Mouse (Mus musculus) bone marrow, adult 2 months (tissue): ENCODE data around the gene 1700069L16Rik. TPM values are rescaled to one million over a fixed set of nuclear protein-coding genes. Genes with fewer than 3 reads are reported as not detected.

Source experiments
- H3K27ac ChIP-seq: fragments of 200-500 bp; 2 replicates; pipeline ENCODE4 v1.5.1; 2012; ENCODE audit warnings: low read depth, mild to moderate bottlenecking, control low read depth, inconsistent platforms, low read length; ENCODE audit not compliant: control insufficient read depth, poor library complexity, insufficient read depth
- H3K4me1 ChIP-seq: fragments of 200-500 bp; 2 replicates; pipeline ENCODE4 v1.6.1; 2011; ENCODE audit warnings: low read length; ENCODE audit not compliant: control insufficient read depth, insufficient read depth
- H3K4me3 ChIP-seq: fragments of 200-500 bp; replicated peaks from 2 replicates; pipeline ENCODE3; 2011; ENCODE audit warnings: mild to moderate bottlenecking, low read depth, low read length, control low read depth; ENCODE audit not compliant: control insufficient read depth
- CTCF ChIP-seq: fragments of 200-500 bp; IDR thresholded peaks from 2 replicates; pipeline ENCODE4 v1.5.1; 2011; ENCODE audit warnings: low read length, control low read depth; ENCODE audit not compliant: control insufficient read depth, insufficient read depth
- POLR2A ChIP-seq: fragments of 200-500 bp; IDR thresholded peaks from 2 replicates; pipeline ENCODE4 v1.6.1; 2011; ENCODE audit warnings: low read depth, mild to moderate bottlenecking, control low read depth, low read length, borderline replicate concordance; ENCODE audit not compliant: control insufficient read depth
- WGBS: fragments of 180-500 bp; shearing (Covaris S2); methylation state at CpG from one replicate; pipeline ENCODE4 v1.1.7; 2018; 5-methylcytosine and 5-hydroxymethylcytosine counted together
- polyA plus RNA-seq: library from polyadenylated mRNA; stranded (reverse); fragments of >200 nt; gene quantifications from 2 replicates; pipeline ENCODE4 v1.2.4, GENCODE M21; 2011; ENCODE audit warnings: low replicate concordance; ENCODE audit not compliant: missing spikeins, insufficient read depth, insufficient read length

The 1700069L16Rik gene
- polyA plus RNA-seq, 1 experiment = not detected

DNA sequence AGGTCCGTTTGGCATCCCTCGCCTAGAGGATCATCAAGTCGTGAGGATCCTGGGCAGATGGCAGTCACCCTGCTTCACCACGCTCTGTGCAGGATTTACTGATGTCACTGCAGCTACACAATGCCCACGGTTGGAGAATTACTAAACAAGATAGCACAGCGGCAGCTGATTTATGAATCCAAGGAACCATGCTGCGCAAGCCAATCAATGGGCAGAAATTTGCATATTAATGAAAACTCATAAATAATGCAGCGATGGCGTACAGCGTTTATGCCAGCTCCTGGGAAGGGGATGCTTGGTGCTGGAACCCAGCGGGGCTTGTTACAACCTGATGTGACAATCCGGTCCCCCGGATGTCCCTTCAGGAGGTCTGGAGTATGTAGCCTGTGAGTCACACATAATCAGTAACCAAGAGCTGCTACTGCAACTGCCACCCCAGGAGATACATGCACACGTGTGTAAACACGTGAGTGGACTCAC is 34.5 kb downstream of the 1700069L16Rik start:
- no peak overlapping the region for H3K27ac ChIP-seq
- WGBS = 77% methylated on average over 15 of the region's 15 CpGs
- H3K4me3 ChIP-seq = no peak overlapping the region
- H3K4me1 ChIP-seq = no peaks in the 10 kb centered on the region
- no peak for TF ChIP-seq POLR2A
- TF ChIP-seq CTCF = no peak

DNA sequence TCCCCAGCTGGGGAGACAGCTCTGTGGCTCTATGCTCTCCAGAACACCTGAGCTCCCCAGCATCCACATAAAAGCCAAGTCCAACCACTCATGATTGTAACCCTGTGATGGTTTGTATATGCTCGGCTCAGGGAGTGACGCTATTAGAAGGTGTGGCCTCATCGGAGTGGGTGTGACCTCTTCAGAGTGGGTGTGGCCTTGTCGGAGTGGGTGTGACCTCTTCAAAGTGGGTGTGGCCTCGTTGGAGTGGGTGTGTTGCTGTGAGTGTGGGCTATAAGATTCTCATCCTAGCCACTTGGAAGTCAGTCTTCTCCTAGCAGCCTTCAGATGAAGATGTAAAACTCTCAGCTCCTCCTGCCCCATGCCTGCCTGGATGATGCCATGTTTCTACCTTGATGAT is 37.1 kb downstream of the 1700069L16Rik start:
- no peak overlapping the region for H3K4me3 ChIP-seq
- no peaks in the 10 kb centered on the region for H3K4me1 ChIP-seq
- WGBS = 73% methylated on average over 5 of the region's 5 CpGs
- TF ChIP-seq POLR2A (no peak), CTCF (no peak)
- H3K27ac ChIP-seq = no peak overlapping the region

- TF ChIP-seq CTCF (no peak), POLR2A (no peak)
- 78% methylated on average over 5 of the region's 5 CpGs for WGBS
- H3K4me1 ChIP-seq = no peaks in the 10 kb centered on the region
Measured at GRCm38 (mm10) chr5:113685471-113685870, 39.1 kb downstream of the 1700069L16Rik start.

GRCm38 (mm10) chr5:113683246-113683645 is 41.3 kb downstream of the 1700069L16Rik start:
- no peak for TF ChIP-seq POLR2A
- TF ChIP-seq CTCF = no peak
- no peaks in the 10 kb centered on the region for H3K4me1 ChIP-seq
- WGBS = 60% methylated on average over 5 of the region's 5 CpGs
- H3K27ac ChIP-seq = no peak overlapping the region
- no peak overlapping the region for H3K4me3 ChIP-seq

More at GRCm38 (mm10) chr5:113685471-113685870, 39.1 kb downstream of the 1700069L16Rik start:
- H3K27ac ChIP-seq = no peak overlapping the region
- no peak overlapping the region for H3K4me3 ChIP-seq

DNA sequence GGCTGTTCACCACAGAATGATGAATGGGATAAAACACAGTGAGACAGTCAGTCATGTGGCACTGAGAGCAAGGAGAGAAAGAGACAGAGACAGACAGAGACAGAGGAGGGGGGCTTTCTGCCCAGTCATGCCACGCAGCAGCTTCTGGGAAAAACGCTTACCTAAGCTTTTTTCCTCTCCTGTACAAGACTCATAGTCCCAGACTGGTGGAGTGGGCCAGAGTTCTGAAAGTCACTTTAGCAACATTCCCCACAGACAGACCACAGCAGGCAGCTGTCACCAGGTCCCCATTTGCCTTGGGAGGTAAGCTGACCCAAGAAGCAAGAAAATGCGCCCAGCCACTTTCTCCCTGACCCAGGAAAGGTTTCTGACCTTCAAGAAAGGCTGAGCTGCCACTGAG is 42.1 kb downstream of the 1700069L16Rik start:
- WGBS = 85% methylated on average over 3 of the region's 3 CpGs
- Histone ChIP-seq H3K4me1 (no peaks in the 10 kb centered on the region), H3K27ac (no peak overlapping the region), H3K4me3 (no peak overlapping the region)
- TF ChIP-seq POLR2A (no peak), CTCF (no peak)

DNA sequence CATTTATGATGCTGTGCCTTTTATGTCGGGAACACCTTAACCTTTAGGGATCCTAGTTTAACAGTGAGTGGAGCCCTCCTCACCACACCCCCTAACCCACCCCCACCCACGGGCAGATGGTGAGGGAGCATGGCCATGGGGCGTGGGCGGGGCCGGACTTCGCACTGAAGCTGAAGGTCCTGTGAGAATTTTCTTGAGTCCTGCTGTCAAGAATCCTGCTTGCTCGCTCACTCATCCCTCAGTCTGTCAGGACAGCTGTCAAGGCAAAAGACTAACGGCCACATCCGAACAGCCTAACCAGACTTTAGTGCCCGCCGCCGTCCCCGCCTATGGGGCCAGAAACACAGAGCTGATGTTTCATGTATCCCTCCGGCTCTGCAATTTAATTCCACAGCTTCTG is 43.4 kb downstream of the 1700069L16Rik start:
- H3K4me1 ChIP-seq = no peaks in the 10 kb centered on the region
- WGBS = 84% methylated on average over 14 of the region's 14 CpGs
- no peak overlapping the region for H3K27ac ChIP-seq
- no peak for TF ChIP-seq POLR2A
- H3K4me3 ChIP-seq = no peak overlapping the region

GRCm38 (mm10) chr5:113679509-113679908 is 45.1 kb downstream of the 1700069L16Rik start:
- TF ChIP-seq CTCF (no peak), POLR2A (no peak)
- 87% methylated on average over 4 of the region's 4 CpGs for WGBS
- no peaks in the 10 kb centered on the region for H3K4me1 ChIP-seq
- H3K4me3 ChIP-seq = no peak overlapping the region
- no peak overlapping the region for H3K27ac ChIP-seq

DNA sequence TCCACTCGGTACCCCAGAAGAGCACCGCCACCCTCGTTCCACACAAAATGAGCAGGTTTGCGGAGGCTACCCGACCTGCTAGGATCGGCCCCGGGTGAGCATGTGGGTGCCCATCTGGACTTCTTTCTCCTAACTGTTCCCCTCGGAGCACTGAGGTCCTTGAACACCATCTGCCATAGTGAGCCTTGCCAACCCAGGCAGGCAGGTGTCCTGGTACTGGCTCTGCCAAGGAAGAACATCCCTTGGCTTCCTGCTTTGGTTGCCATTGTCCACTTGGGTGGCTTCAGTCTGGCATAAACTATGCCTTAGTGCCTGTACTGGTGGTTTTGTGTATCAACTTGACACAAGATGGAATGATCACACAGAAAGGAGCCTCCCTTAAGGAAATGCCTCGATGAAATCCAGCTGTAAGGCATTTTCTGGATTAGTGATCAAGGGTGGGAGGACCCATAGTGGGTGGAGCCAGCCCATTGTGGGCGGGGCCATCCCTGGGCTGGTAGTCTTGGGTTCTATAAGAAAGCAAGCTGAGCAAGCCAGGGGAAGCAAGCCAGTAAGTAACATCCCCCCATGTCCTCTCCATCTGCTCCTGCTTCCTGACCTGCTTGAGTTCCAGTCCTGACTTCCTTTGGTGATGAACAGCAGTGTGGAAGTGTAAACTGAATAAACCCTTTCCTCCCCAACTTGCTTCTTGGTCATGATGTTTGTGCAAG is 45.7 kb downstream of the 1700069L16Rik start:
- 76% methylated on average over 10 of the region's 10 CpGs for WGBS
- no peaks in the 10 kb centered on the region for H3K4me1 ChIP-seq
- H3K27ac ChIP-seq = no peak overlapping the region
- no peak overlapping the region for H3K4me3 ChIP-seq
- TF ChIP-seq POLR2A = no peak
- TF ChIP-seq CTCF = no peak

DNA sequence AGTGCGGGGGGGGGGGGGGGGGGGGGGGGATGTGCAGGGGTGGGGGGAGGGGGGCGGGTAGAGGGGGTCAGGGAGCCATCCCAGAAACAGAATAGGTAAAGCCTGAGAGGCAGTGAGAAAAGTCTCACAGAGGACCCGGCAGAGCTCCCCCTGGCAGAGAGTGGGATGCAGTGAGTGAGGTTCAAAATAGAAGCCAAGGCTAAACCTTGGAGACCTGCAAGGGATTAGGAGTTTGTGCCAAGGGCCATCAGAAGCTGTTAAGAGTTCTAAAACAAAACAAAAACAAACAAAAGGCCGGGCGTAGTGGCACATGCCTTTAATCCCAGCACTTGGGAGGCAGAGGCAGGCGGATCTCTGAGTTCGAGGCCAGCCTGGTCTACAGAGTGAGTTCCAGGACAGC is 47.0 kb downstream of the 1700069L16Rik start:
- 87% methylated on average over 5 of the region's 7 CpGs for WGBS
- TF ChIP-seq POLR2A = no peak
- Histone ChIP-seq H3K27ac (no peak overlapping the region), H3K4me1 (no peaks in the 10 kb centered on the region), H3K4me3 (no peak overlapping the region)

GRCm38 (mm10) chr5:113674851-113675250 is 49.7 kb downstream of the 1700069L16Rik start:
- Histone ChIP-seq H3K4me3 (no peak overlapping the region), H3K27ac (no peak overlapping the region), H3K4me1 (peaks cover 4% of the 10 kb centered on the region)
- WGBS = 81% methylated on average over 7 of the region's 7 CpGs
- TF ChIP-seq POLR2A (no peak), CTCF (no peak)
